Mouse (Mus musculus): ENCODE measurements around the gene Acbd3.

Acbd3 gene

DNA sequence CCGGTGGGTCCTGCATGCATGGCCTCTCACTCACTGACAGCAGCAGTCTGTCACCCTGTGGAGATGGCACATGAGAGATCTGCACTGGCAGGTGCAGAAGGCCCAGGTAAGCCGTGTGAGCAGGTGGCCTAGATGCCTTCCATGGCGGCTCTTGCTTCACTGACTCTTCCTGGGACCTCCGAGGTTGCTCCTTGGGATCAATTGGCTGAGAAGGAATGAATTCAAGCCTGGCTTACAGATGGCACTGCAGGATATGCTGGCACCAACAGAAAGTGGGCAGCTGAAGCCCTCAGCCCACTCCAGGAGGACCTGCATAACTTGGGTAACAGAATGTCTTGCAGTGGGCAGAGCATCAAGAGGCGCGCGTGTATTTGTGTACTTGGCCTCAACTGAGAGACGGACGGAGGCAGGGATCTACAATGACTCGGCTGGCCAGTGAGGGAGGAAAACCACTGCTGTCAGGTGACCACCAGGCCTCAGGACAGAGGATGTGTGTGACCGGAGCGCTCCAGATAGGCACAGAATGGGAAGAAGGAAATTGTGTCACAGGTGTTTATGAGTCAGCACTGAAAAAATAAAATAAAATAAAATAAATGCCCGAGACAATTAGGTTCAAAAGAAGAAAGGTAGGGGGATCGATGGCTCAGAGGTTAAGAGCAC is 66.1 kb downstream of the Acbd3 start:
- DNase-seq: peak; percentile 78

DNA sequence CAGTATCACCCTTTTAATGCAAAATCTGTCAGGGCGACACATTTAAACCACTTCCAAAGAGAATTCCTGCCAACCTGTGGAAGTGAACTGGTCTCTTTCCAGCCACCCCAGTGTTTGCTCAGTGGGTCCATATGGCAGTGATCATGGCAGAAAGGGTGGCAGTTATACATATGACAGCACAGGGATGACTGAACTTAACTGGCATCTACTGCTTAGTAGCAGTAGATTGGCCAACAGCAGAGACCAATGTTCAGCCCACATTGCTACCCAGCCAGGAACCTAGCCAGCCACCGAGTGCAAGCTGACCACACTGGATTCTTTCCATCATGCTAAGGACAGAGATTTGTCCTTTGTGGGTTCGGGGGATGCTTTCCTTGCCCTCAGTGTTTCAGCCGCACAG is 67.0 kb downstream of the Acbd3 start:
- DNase-seq: peak; percentile 82

DNA sequence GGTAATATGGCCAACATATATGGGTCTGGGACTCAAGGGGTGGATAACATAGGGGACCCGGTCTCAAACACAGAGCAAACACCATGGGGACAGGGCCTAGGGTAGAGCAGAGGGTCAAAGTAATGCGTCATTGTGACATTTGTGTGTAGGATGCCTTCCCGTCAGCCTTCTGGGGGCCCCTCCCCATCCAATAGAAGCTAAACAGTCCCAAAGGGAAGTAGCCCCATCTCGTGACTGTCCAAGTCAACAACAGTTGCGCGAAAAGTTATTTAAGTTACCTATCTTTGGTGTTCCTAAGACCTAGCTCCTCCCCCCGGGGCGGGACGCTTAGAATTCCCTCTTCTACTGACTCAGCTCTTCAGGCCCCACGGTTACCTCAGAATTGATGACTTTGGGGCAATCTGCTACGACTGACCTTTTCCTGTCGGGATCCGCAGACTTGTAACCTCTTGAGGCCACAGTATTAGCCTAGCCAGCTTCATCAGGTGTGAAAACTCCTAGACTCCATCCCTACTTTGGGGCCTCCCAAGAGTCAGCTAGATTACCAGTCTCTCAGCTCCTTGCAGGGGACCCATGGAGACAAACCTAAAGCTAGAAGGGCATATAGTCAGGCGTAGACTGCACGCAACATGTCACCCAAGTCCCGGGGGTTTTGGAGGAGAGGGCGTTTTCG is 67.7 kb downstream of the Acbd3 start:
- peak; percentile 60 for DNase-seq

DNA sequence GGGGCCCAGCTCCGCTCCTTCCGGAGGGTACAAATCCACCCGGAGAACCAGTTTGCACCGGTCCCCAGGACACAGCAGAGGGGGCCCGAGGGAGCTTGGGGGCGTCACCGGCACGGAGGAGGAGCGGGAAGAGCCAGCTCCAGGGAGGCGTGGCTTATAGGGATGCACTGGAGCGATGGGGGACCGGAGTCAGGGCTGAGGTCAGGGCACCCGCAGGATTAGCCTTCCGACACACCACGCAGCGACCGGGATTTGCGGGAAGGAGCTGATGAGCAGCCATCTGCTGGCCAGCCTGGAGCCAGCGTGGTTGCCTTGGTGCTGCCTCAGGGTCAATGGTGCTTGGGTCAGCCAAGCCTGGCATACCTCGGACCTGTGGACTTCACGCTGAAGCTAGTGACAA is 68.3 kb downstream of the Acbd3 start:
- DNase-seq: peak; percentile 88

DNA sequence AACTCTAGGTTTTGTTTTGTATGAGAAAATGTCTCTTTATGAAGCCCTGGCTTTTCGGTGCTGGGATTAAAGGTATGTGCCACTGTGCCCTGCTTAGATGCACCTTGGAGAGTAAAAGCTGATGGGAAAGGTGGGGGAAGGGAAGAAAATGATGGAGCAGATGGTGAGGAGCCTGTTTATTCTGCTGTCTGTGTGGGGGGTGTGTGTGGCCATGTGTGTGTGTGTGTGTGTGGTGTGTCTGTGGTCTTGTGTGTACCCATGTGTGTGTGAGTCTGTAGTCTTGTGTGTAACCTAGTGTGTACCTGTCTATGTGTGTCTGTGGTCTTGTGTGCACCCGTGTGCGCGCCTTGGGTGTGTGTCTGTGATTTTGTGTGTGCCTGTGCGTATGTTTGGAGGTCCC is 72.8 kb downstream of the Acbd3 start:
- no peak for DNase-seq

DNA sequence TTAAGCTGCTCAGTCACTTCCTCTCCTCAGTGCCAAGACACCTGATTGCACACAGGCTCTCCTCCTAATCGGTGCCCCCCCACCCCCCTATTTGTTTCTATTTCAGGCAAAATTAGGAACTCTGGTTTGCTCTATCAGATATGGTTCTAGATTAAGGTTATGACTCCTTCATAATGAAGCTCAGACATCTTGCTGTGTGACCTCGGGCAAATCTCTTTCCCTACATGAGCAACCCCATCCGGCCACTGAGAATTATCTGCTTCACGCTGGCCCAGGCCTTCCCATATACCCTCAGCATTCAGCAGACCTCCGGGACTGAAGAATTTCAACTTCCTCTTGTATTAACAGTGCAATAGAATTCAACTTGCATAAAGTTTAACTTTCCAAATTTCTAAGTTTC is 73.4 kb downstream of the Acbd3 start:
- no peak for DNase-seq

DNA sequence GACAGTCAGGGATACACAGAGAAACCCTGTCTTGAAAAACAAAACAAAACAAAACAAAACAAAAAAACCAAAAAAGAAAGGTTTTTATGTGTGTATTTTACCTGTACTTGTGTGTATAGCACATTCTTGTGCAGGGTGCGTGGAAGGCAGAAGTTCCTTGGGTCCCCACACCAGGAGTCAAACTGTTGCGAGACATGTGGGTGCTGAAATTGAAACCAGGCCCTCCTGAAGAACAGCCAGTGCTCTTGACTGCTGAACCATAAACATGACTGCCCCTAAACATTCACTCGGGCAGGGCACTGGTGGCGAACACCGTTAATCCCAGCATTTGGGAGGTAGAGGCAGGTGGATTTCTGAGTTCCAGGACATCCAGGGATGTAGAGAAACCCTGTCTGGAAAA is 74.2 kb downstream of the Acbd3 start:
- no peak for DNase-seq

DNA sequence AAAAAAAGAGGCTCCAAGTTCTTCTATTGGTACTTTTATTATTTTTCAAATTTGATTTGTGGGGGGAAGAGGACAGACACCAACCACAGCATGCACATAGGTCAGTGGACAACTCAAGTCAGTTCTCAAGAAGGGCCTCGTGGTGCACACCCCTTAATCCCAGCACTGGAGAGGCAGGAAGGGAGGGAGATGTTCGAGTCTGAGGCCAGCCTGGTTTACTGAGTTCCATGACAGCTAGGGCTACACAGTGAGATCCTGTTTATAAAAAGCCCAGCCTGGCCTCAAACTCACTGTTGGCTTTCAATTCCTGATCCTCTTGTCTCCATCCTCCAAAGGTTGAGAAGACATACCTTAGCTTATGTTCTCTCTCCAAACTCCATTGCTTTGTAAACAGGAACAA is 75.0 kb downstream of the Acbd3 start:
- DNase-seq: no peak

DNA sequence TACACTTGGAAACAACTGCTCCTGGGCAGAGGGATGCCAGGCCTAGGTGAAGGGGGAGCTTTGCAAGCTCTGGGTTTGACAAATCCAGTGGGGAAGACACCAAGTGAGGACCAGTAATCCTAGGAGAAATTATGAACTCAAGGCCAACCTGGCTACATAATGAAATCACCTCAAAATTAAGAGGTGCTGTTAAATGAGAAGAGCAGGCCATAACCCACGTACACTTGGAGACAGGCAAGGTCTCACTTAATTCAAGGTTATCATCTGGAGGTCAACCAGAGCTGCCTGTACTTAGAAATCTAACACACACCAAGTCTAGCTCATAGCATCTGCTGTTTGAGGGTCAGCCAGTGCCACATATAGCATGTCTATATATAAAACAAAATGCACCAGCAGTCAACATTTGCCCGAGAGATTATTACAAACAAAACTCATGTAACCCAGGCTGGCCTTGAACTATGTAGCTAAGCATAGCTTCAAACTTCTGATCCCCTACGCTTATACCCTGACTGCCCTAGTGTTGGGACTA is 75.7 kb downstream of the Acbd3 start:
- DNase-seq: no peak
